Mouse (Mus musculus) liver (tissue): Measurements from ENCODE around the gene Capn13.
"Not testable (repeated sequence)": the region's sequence is repeated elsewhere in the genome, so short reads cannot be mapped to it uniquely, and the experiment has no call there.

ENCODE experiments used
- DNase-seq: peaks from one replicate; pipeline ENCODE4 v3.0.0-alpha.2; 2020; ENCODE audit warnings: mixed read lengths

Gene Capn13

GRCm38 (mm10) chr17:73271797-73272600, 128.7 kb downstream of the Capn13 start:
- no peak for DNase-seq

GRCm38 (mm10) chr17:73270871-73271796, 129.5 kb downstream of the Capn13 start:
- no peak for DNase-seq

- DNase-seq: no peak
Measured at GRCm38 (mm10) chr17:73263077-73263501, 137.6 kb downstream of the Capn13 start.

- DNase-seq: no peak
Measured at GRCm38 (mm10) chr17:73262558-73262957, 138.1 kb downstream of the Capn13 start.

GRCm38 (mm10) chr17:73259258-73259657, 141.4 kb downstream of the Capn13 start:
- not testable (repeated sequence) for DNase-seq

GRCm38 (mm10) chr17:73258620-73259019, 142.0 kb downstream of the Capn13 start:
- DNase-seq: no peak
